Mouse (Mus musculus) spleen, adult 2 months (tissue): Measurements from ENCODE around the gene Btg3.

Source experiments
- CTCF ChIP-seq: fragments of 200-500 bp; IDR thresholded peaks from 2 replicates; pipeline ENCODE4 v1.5.1; 2011; ENCODE audit warnings: mild to moderate bottlenecking, inconsistent platforms; ENCODE audit not compliant: insufficient read depth, insufficient read length, insufficient replicate concordance; ENCODE audit errors: extremely low read depth
- POLR2A ChIP-seq: fragments of 200-500 bp; IDR thresholded peaks from 2 replicates; pipeline ENCODE4 v1.6.1; 2011; ENCODE audit warnings: low read depth, low read length, inconsistent platforms

GRCm38 (mm10) chr16:78316849-78317248 lies 60.1 kb downstream of the Btg3 start:
- TF ChIP-seq POLR2A (no peak), CTCF (peak; percentile 48; the same call in 1 of the 2 replicates)
